Mouse (Mus musculus): Measurements from ENCODE around the gene Rnf103.

- TF ChIP-seq CTCF (IDR thresholded peaks at IDR 0.05; ENCODE audit: control insufficient read depth, insufficient read depth, insufficient replicate concordance, low read depth, low read length) (no peak), POLR2A (IDR thresholded peaks at IDR 0.05; ENCODE audit: control insufficient read depth, low read depth, low read length) (no peak)
These were observed 63.1 kb downstream of the Rnf103 start for GRCm38 (mm10) chr6:71556826-71557225.

All from testis, adult 2 months (tissue).